Mouse (Mus musculus) adipose tissue, adult 10 weeks (tissue): ENCODE results near the gene F2r. TPM values are rescaled to one million over a fixed set of nuclear protein-coding genes. Genes with fewer than 3 reads are reported as not detected.

ENCODE experiments used
- polyA plus RNA-seq: library from polyadenylated mRNA; stranded (reverse); fragments of 350-450 nt; fragmentation: Illumina TruSeq; extraction: RNeasy Lipid Tissue Mini Kit (QIAGEN cat#74804); gene quantifications from one replicate; pipeline ENCODE4 v1.2.3, GENCODE M21; 2014; ENCODE audit warnings: low read depth, low replicate concordance

F2r gene
- 8.3 TPM for polyA plus RNA-seq

GRCm38 (mm10) chr13:95618309-95618712, at the start of gene F2r:
F2r (minus strand) TSS chr13:95618487.

Other genes starting within 250 kb of the F2r start
- gene Aggf1, start 243.1 kb downstream of the F2r start, polyA plus RNA-seq, result 25.1 TPM
- gene Crhbp, start 173.6 kb downstream of the F2r start, polyA plus RNA-seq, result 0.67 TPM
- gene S100z, start 139.8 kb downstream of the F2r start, polyA plus RNA-seq, result 6.6 TPM
- 12.1 TPM for gene F2rl1, start 93.3 kb downstream of the F2r start, polyA plus RNA-seq
- gene F2rl2, start 78.4 kb upstream of the F2r start, polyA plus RNA-seq, result 0.35 TPM